Mouse (Mus musculus) megakaryocyte, embryonic 14.5 days (primary cell): ENCODE data around the gene Prm3.

Experiments
- FLI1 ChIP-seq: IDR thresholded peaks from 2 replicates; pipeline ENCODE4 v1.6.1; 2012; ENCODE audit warnings: low read length, inconsistent platforms, mixed read lengths
- GATA1 ChIP-seq: IDR thresholded peaks from 3 replicates; pipeline ENCODE4 v1.6.1; 2012; ENCODE audit warnings: mixed read lengths, low read length, inconsistent platforms, borderline replicate concordance

- no peak for TF ChIP-seq GATA1
- TF ChIP-seq FLI1 = no peak
These were observed 15.2 kb upstream of the Prm3 start, which contains the start of gene Prm1 for GRCm38 (mm10) chr16:10805789-10806527.
